Mouse (Mus musculus) spleen, postnatal 0 days (tissue): ENCODE measurements around the gene Ppp1r8. TPM values are rescaled to one million over a fixed set of nuclear protein-coding genes. Genes with fewer than 3 reads are reported as not detected.

Experiments
- polyA plus RNA-seq: library from polyadenylated mRNA; unstranded; fragments of >200 nt; fragmentation: Nextera tagmentation; extraction: Ambion mirVana; gene quantifications from 2 replicates; pipeline ENCODE4 v1.2.1, GENCODE M21; 2015

Gene Ppp1r8
- 27.0 and 28.4 TPM in 2 replicates for polyA plus RNA-seq

GRCm38 (mm10) chr4:132842970-132843704 lies at the start of gene Ppp1r8:
Gene Ppp1r8, minus strand, starts transcription at chr4:132843169.

GRCm38 (mm10) chr4:132884064-132884843 lies 41.3 kb upstream of the Ppp1r8 start, which contains the start of gene Stx12:
Gene Stx12, minus strand, starts transcription at chr4:132884509.

GRCm38 (mm10) chr4:132796196-132796886 lies 46.6 kb downstream of the Ppp1r8 start, which contains the start of gene Themis2:
Gene Themis2, minus strand, starts transcription at chr4:132796387.

Other genes starting within 250 kb of the Ppp1r8 start
- 10.1 and 10.3 TPM in 2 replicates for gene Eya3, start 204.2 kb downstream of the Ppp1r8 start, polyA plus RNA-seq
- gene Xkr8, start 110.6 kb downstream of the Ppp1r8 start, polyA plus RNA-seq: 2.6 and 3.9 TPM in 2 replicates
- gene Smpdl3b, start 85.9 kb downstream of the Ppp1r8 start, polyA plus RNA-seq: 0.75 and 1.0 TPM in 2 replicates
- 110 and 126 TPM in 2 replicates for gene Rpa2, start 74.8 kb downstream of the Ppp1r8 start, polyA plus RNA-seq
- gene Themis2, start 46.8 kb downstream of the Ppp1r8 start, polyA plus RNA-seq: 4.8 and 5.8 TPM in 2 replicates
- 20.2 and 22.4 TPM in 2 replicates for gene Stx12, start 41.3 kb upstream of the Ppp1r8 start, polyA plus RNA-seq
- gene Fam76a, start 79.4 kb upstream of the Ppp1r8 start, polyA plus RNA-seq: 44.8 and 49.4 TPM in 2 replicates
- 11.6 and 16.2 TPM in 2 replicates for gene Fgr, start 130.9 kb upstream of the Ppp1r8 start, polyA plus RNA-seq
- 2.4 and 3.7 TPM in 2 replicates for gene Ahdc1, start 168.1 kb upstream of the Ppp1r8 start, polyA plus RNA-seq